Mouse (Mus musculus) hindbrain, embryonic 16.5 days (tissue): Measurements from ENCODE around the gene Trappc10. TPM values are rescaled to one million over a fixed set of nuclear protein-coding genes. Genes with fewer than 3 reads are reported as not detected.

Experiments used
- ATAC-seq: fragments of 200-750 bp; cut with Nextera tagmentation; 2 replicates; pipeline ENCODE4 v1.8.0; 2017; ENCODE audit warnings: moderate TSS enrichment, moderate library complexity
- H3K27ac ChIP-seq: fragments of 300-500 bp; sonication (generic); 2 replicates; pipeline ENCODE4 v1.5.1; 2014; ENCODE audit warnings: low read depth, mild to moderate bottlenecking, control low read depth, low read length, moderate library complexity
- H3K27me3 ChIP-seq: fragments of 300-500 bp; sonication (generic); replicated peaks from 2 replicates; pipeline ENCODE4 v1.6.1; 2014; ENCODE audit warnings: low read length; ENCODE audit not compliant: control insufficient read depth, insufficient read depth
- H3K36me3 ChIP-seq: fragments of 300-500 bp; sonication (generic); 2 replicates; pipeline ENCODE4 v1.6.1; 2014; ENCODE audit warnings: mild to moderate bottlenecking, low read length, moderate library complexity, mixed read lengths; ENCODE audit not compliant: control insufficient read depth, insufficient read depth
- H3K4me1 ChIP-seq: fragments of 300-500 bp; sonication (generic); 2 replicates; pipeline ENCODE4 v1.6.1; 2014; ENCODE audit warnings: low read depth, low read length; ENCODE audit not compliant: control insufficient read depth, insufficient read depth
- H3K4me2 ChIP-seq: fragments of 300-500 bp; sonication (generic); 2 replicates; pipeline ENCODE4 v1.6.1; 2014; ENCODE audit warnings: mild to moderate bottlenecking, low read length, control low read depth, moderate library complexity
- H3K4me3 ChIP-seq: fragments of 300-500 bp; sonication (generic); 2 replicates; pipeline ENCODE4 v1.5.1; 2014; ENCODE audit warnings: mild to moderate bottlenecking, low read length, control low read depth, moderate library complexity
- H3K9ac ChIP-seq: fragments of 300-500 bp; sonication (generic); 2 replicates; pipeline ENCODE4 v1.6.1; 2014; ENCODE audit warnings: low read depth, mild to moderate bottlenecking, control low read depth, low read length, moderate library complexity
- H3K9me3 ChIP-seq: fragments of 300-500 bp; sonication (generic); 2 replicates; pipeline ENCODE4 v1.6.1; 2014; ENCODE audit warnings: mild to moderate bottlenecking, low read length, moderate library complexity; ENCODE audit not compliant: control insufficient read depth
- WGBS: fragments of 180-500 bp; shearing (Covaris S2); extraction: QIAGEN DNeasy Blood & Tissue Kit; methylation state at CpG from one replicate; pipeline ENCODE4 v1.1.7; 2014; 5-methylcytosine and 5-hydroxymethylcytosine counted together
- polyA plus RNA-seq: library from polyadenylated mRNA; unstranded; fragments of >200 nt; fragmentation: Nextera tagmentation; extraction: Ambion mirVana; gene quantifications from 2 replicates; pipeline ENCODE4 v1.2.1, GENCODE M21; 2015

The Trappc10 gene
- polyA plus RNA-seq, 1 experiment from 2014 or later: 11.3 TPM

GRCm38 (mm10) chr10:78284812-78285211 is 40.4 kb upstream of the Trappc10 start:
- no peaks in the 10 kb centered on the region for H3K4me1 ChIP-seq
- no peak overlapping the region for H3K27ac ChIP-seq
- H3K36me3 ChIP-seq: peaks cover 41% of the 10 kb centered on the region
- ATAC-seq: no peak
- no peaks in the 10 kb centered on the region for H3K9me3 ChIP-seq
- no peak overlapping the region for H3K4me3 ChIP-seq
- no peak overlapping the region for H3K9ac ChIP-seq
- no peak overlapping the region for H3K4me2 ChIP-seq
- WGBS: 89% methylated on average over 12 of the region's 12 CpGs
- no peaks in the 10 kb centered on the region for H3K27me3 ChIP-seq

DNA sequence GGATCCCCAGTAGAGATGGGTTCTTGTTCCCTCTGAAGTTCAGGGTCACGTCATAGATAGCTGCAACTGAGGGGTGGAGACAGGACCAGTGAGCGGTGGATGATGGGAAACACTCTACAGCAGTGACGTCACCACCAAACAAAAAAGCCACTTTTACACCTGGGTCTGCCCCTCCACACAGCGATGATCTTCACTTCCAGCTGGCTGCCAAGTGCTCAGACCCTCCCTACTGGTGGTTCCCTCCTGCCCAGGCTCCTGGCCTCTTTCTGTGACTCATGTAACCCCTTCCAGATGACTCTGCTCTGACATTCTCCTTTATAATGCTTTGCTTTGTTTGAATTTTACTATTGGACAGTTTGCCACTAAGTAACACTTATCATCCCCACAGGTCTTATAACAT is 38.0 kb upstream of the Trappc10 start:
- no peaks in the 10 kb centered on the region for H3K4me1 ChIP-seq
- H3K9me3 ChIP-seq: no peaks in the 10 kb centered on the region
- no peak overlapping the region for H3K4me3 ChIP-seq
- peaks cover 41% of the 10 kb centered on the region for H3K36me3 ChIP-seq
- no peak overlapping the region for H3K27ac ChIP-seq
- WGBS: 93% methylated on average over 4 of the region's 4 CpGs
- no peak overlapping the region for H3K4me2 ChIP-seq
- H3K9ac ChIP-seq: no peak overlapping the region
- no peaks in the 10 kb centered on the region for H3K27me3 ChIP-seq
- no peak for ATAC-seq

DNA sequence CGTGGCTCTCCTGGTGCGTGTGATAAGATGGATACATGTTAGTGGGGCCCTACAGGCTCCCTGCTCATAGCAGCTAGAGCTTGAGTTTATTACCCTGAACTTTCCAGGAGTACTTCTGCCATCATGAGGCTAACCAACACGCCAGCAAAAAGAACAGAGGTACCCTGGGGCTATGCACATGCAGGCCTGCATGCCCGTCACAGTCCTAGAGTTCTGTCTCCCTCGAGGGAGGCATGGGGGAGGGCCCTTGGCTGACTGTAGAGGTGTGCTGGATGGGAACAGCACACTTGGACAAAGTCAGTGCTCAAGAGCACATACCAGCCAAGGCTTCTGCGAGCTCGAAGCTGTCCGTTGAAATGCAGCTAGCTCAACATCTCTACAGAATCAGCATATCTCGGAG is 36.0 kb upstream of the Trappc10 start:
- no peak overlapping the region for H3K4me3 ChIP-seq
- ATAC-seq: no peak
- H3K27me3 ChIP-seq: no peaks in the 10 kb centered on the region
- WGBS: 81% methylated on average over 9 of the region's 9 CpGs
- H3K4me1 ChIP-seq: no peaks in the 10 kb centered on the region
- H3K9me3 ChIP-seq: no peaks in the 10 kb centered on the region
- peaks cover 33% of the 10 kb centered on the region for H3K36me3 ChIP-seq
- H3K4me2 ChIP-seq: no peak overlapping the region
- H3K9ac ChIP-seq: no peak overlapping the region
- H3K27ac ChIP-seq: no peak overlapping the region

- Histone ChIP-seq H3K4me1 (no peaks in the 10 kb centered on the region), H3K27me3 (no peaks in the 10 kb centered on the region), H3K4me2 (no peak overlapping the region), H3K36me3 (peaks cover 30% of the 10 kb centered on the region), H3K9ac (no peak overlapping the region), H3K9me3 (no peaks in the 10 kb centered on the region), H3K4me3 (no peak overlapping the region), H3K27ac (no peak overlapping the region)
- 37% methylated on average over 8 of the region's 8 CpGs for WGBS
- peak; percentile 78 for ATAC-seq
Observed at GRCm38 (mm10) chr10:78279210-78279609, 34.8 kb upstream of the Trappc10 start.

GRCm38 (mm10) chr10:78277835-78278234 is 33.4 kb upstream of the Trappc10 start:
- Histone ChIP-seq H3K27me3 (no peaks in the 10 kb centered on the region), H3K9ac (no peak overlapping the region), H3K4me2 (no peak overlapping the region), H3K27ac (no peak overlapping the region), H3K9me3 (no peaks in the 10 kb centered on the region), H3K36me3 (peaks cover 34% of the 10 kb centered on the region), H3K4me3 (no peak overlapping the region), H3K4me1 (no peaks in the 10 kb centered on the region)
- 77% methylated on average over 3 of the region's 3 CpGs for WGBS
- no peak for ATAC-seq

DNA sequence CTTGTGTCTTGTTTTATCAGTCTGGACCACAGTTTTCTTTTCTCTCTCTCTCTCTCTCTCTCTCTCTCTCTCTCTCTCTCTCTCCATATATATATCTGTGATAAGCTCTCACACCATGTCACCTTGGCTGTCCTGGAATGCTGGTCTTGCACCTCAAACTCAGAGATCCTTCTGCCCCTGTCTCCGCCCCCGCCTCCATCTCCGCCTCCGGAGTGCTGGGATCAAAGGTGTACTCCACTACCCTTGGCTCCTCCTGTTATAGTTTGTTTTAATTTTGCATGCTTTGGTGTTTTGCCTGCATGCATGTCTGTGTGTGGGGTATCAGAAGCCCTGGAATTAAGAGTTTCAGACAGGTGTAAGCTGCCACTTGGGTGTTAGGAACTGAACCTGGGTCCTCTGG is 31.8 kb upstream of the Trappc10 start:
- no peak overlapping the region for H3K27ac ChIP-seq
- no peaks in the 10 kb centered on the region for H3K4me1 ChIP-seq
- no peak overlapping the region for H3K4me3 ChIP-seq
- H3K9ac ChIP-seq: no peak overlapping the region
- H3K27me3 ChIP-seq: no peaks in the 10 kb centered on the region
- WGBS: 90% methylated on average over 4 of the region's 4 CpGs
- ATAC-seq: no peak
- H3K4me2 ChIP-seq: no peak overlapping the region
- H3K36me3 ChIP-seq: peaks cover 27% of the 10 kb centered on the region
- no peaks in the 10 kb centered on the region for H3K9me3 ChIP-seq

DNA sequence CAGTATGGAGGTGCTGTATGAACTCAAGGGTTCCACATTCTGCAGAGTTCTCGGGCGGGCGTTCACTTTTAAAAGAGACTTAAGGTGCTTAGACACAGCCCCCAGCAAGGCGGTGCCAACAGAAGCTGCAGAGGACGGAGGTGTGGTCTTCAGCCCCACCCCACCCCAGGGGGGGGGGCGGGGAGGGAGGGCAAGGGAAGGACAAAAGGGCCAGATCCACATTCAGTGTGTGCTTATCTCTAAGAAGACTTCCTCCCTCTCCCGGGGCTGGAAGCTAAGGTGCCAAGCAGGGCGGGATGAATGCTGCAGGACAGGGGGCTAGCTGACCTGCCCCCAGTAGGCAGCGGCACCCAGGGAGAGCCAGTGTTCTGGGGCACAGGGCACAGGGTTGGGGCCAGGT is 28.5 kb upstream of the Trappc10 start:
- H3K4me2 ChIP-seq: no peak overlapping the region
- H3K9me3 ChIP-seq: no peaks in the 10 kb centered on the region
- no peak overlapping the region for H3K4me3 ChIP-seq
- H3K36me3 ChIP-seq: peaks cover 20% of the 10 kb centered on the region
- H3K27me3 ChIP-seq: no peaks in the 10 kb centered on the region
- H3K9ac ChIP-seq: no peak overlapping the region
- no peaks in the 10 kb centered on the region for H3K4me1 ChIP-seq
- peak; percentile 14; the same call in 1 of the 2 replicates for ATAC-seq
- H3K27ac ChIP-seq: no peak overlapping the region
- WGBS: 39% methylated on average over 8 of the region's 9 CpGs

DNA sequence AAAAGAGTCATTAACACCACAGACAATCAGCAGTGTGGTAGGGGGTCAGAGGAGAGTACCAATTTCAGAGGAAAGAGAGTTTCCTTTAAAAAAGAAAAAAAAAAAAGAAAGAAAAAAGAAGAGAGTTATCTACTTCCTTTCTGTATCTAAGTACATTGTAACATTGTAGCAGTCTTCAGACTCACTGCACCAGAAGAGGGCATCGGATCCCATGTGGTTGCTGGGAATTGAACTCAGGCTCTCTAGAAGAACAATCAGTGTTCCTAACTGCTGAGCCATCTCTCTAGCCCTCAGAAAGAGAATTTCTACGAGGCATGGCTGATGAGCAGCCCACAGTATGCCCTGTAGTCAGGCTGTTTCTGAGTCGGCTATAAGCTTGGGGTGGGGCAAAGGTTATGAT is 21.4 kb upstream of the Trappc10 start:
- Histone ChIP-seq H3K4me1 (no peaks in the 10 kb centered on the region), H3K27me3 (no peaks in the 10 kb centered on the region), H3K36me3 (no peaks in the 10 kb centered on the region), H3K9ac (no peak overlapping the region), H3K27ac (no peak overlapping the region), H3K4me2 (no peak overlapping the region), H3K4me3 (no peak overlapping the region), H3K9me3 (no peaks in the 10 kb centered on the region)
- WGBS: 74% methylated on average over 3 of the region's 3 CpGs
- ATAC-seq: no peak

DNA sequence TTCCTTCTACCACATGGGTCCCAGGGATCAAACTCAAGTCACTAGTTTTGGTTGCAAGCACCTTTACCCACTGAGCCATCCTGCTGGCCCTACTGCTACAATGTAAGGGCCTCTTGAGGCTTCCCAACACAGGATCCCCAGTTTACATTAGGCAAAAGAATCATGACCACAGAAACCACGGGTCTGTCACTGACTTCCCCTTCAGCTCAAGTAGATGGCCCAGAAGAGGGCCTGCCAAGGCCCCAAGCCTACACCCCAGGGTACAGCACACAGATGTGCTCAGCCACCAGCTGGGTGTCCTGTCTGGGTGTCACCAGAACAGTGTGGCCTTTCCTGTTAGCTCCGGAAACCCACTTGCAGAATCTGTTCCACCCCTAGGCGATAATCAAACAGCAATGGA is 20.3 kb upstream of the Trappc10 start:
- no peaks in the 10 kb centered on the region for H3K9me3 ChIP-seq
- 77% methylated on average over 3 of the region's 3 CpGs for WGBS
- no peak for ATAC-seq
- no peaks in the 10 kb centered on the region for H3K4me1 ChIP-seq
- H3K9ac ChIP-seq: no peak overlapping the region
- H3K4me2 ChIP-seq: no peak overlapping the region
- no peak overlapping the region for H3K27ac ChIP-seq
- no peak overlapping the region for H3K4me3 ChIP-seq
- no peaks in the 10 kb centered on the region for H3K27me3 ChIP-seq
- no peaks in the 10 kb centered on the region for H3K36me3 ChIP-seq
